Mouse (Mus musculus): ENCODE measurements at regions not wholly inside any gene's neighbourhood (a gene's known extent, or its start where the extent isn't known, plus 50 kb on each side); places are given as distances from the start of the nearest gene placed in this dataset.

GRCm38 (mm10) chr8:125619336-125619906 is 49.8 kb upstream of the Sipa1l2 start:
- DNase-seq: peak in 1 of 2 experiments; percentile 49
